Mouse (Mus musculus) frontal cortex, postnatal 36 days (tissue): ENCODE measurements around the gene Ano2.
A peak's percentile ranks its signal among the peaks of the same experiment; 100 is the strongest.

ENCODE experiments used
- DNase-seq, 2 experiments: peaks; one replicate each; pipeline ENCODE4 v3.0.0; 2022; ENCODE audit warnings: low spot score in 2 of 2

Gene Ano2

GRCm38 (mm10) chr6:125743203-125744100, 53.2 kb downstream of the Ano2 start:
- DNase-seq = no peak

GRCm38 (mm10) chr6:125747322-125747930, 57.2 kb downstream of the Ano2 start:
- no peak for DNase-seq

- no peak for DNase-seq
Observed at GRCm38 (mm10) chr6:125748646-125749045, 58.4 kb downstream of the Ano2 start.

- no peak for DNase-seq
Observed at GRCm38 (mm10) chr6:125762851-125763519, 72.8 kb downstream of the Ano2 start.

- DNase-seq = no peak
Observed at GRCm38 (mm10) chr6:125773256-125773655, 83.0 kb downstream of the Ano2 start.

GRCm38 (mm10) chr6:125776291-125776690, 86.1 kb downstream of the Ano2 start:
- DNase-seq = peak; percentile 11 to 13

- no peak for DNase-seq
Observed at GRCm38 (mm10) chr6:125802954-125803353, 112.7 kb downstream of the Ano2 start.

- DNase-seq = no peak
Observed at GRCm38 (mm10) chr6:125803364-125804011, 113.3 kb downstream of the Ano2 start.

GRCm38 (mm10) chr6:125808996-125809649, 118.9 kb downstream of the Ano2 start:
- DNase-seq = no peak

GRCm38 (mm10) chr6:125811395-125811794, 121.2 kb downstream of the Ano2 start:
- DNase-seq = no peak

- no peak for DNase-seq
Observed at GRCm38 (mm10) chr6:125838121-125838520, 147.9 kb downstream of the Ano2 start.

GRCm38 (mm10) chr6:125841284-125841683, 151.1 kb downstream of the Ano2 start:
- DNase-seq = no peak

- DNase-seq = no peak
Observed at GRCm38 (mm10) chr6:125851196-125851595, 161.0 kb downstream of the Ano2 start.

GRCm38 (mm10) chr6:125858294-125858693, 168.1 kb downstream of the Ano2 start:
- peak in 1 of 2 experiments; percentile 35 for DNase-seq

- peak; percentile 17 to 32 for DNase-seq
Observed at GRCm38 (mm10) chr6:125868516-125868915, 178.3 kb downstream of the Ano2 start.

- DNase-seq = peak in 1 of 2 experiments; percentile 50
Observed at GRCm38 (mm10) chr6:125871482-125871881, 181.3 kb downstream of the Ano2 start.

GRCm38 (mm10) chr6:125874742-125875141, 184.5 kb downstream of the Ano2 start:
- DNase-seq = no peak

- no peak for DNase-seq
Observed at GRCm38 (mm10) chr6:125876884-125877283, 186.7 kb downstream of the Ano2 start.

- no peak for DNase-seq
Observed at GRCm38 (mm10) chr6:125878671-125879070, 188.5 kb downstream of the Ano2 start.

- DNase-seq = no peak
Observed at GRCm38 (mm10) chr6:125879306-125879705, 189.1 kb downstream of the Ano2 start.

- DNase-seq = no peak
Observed at GRCm38 (mm10) chr6:125888596-125888995, 198.4 kb downstream of the Ano2 start.
